Mouse (Mus musculus) cortical plate, adult 2 months (tissue): ENCODE data around the gene Nostrin.

Experiments
- CTCF ChIP-seq: fragments of 200-500 bp; IDR thresholded peaks from 2 replicates; pipeline ENCODE4 v1.5.1; 2011; ENCODE audit warnings: mild to moderate bottlenecking, control low read depth, low read length; ENCODE audit not compliant: insufficient read depth; ENCODE audit errors: extremely low read depth
- POLR2A ChIP-seq: fragments of 200-500 bp; IDR thresholded peaks from 2 replicates; pipeline ENCODE4 v1.6.1; 2011; ENCODE audit warnings: mild to moderate bottlenecking, low read length, control low read depth; ENCODE audit not compliant: insufficient read depth; ENCODE audit errors: extremely low read depth

DNA sequence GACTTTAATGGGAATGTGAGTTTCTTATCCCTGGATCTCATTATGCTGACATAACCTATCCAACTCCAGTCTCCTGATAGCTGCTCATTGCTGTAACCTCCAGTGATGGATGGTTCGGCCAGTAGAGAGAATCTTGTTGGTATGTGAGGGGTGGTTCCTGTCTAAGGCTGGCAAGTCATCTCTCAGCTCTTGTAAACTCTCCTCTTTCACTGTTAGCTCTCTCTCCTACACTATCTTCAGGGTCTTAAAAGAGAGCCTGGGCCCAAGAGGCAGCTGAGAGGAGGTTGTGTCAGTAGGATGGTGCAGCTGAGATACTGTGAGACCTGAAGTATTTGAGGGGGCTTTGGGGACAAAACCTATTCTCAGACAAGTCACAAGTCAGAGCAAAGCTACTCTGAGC, 1.4 kb upstream of the Nostrin start:
- TF ChIP-seq CTCF, result no peak
- TF ChIP-seq POLR2A, result no peak
